Mouse (Mus musculus) erythroblast, embryonic 14.5 days (primary cell): ENCODE measurements around the gene Calm3.

Experiments used
- GATA1 ChIP-seq: IDR thresholded peaks from 2 replicates; pipeline ENCODE4 v1.6.1; 2012; ENCODE audit warnings: low read length, inconsistent platforms, mixed read lengths
- TAL1 ChIP-seq: IDR thresholded peaks from 3 replicates; pipeline ENCODE4 v1.6.1; 2012; ENCODE audit warnings: low read length, inconsistent platforms, mixed read lengths

GRCm38 (mm10) chr7:16883162-16883561 lies 40.8 kb downstream of the Calm3 start:
- TF ChIP-seq GATA1 (no peak), TAL1 (no peak)
